Mouse (Mus musculus): ENCODE results near the gene Tgfb3. TPM values are rescaled to one million over a fixed set of nuclear protein-coding genes. Genes with fewer than 3 reads are reported as not detected.
A peak's percentile ranks its signal among the peaks of the same experiment; 100 is the strongest.

Gene Tgfb3
- polyA plus RNA-seq, 1 experiment from 2014 or later, result 5.8 TPM

- Histone ChIP-seq H3K4me1 (no peaks in the 10 kb centered on the region), H3K9ac (replicated peaks) (no peak overlapping the region), H3K4me2 (no peak overlapping the region), H3K27me3 (replicated peaks) (no peaks in the 10 kb centered on the region), H3K27ac (replicated peaks) (no peak overlapping the region), H3K36me3 (peaks cover 3% of the 10 kb centered on the region; the same call in 1 of the 2 replicates), H3K4me3 (replicated peaks) (no peak overlapping the region), H3K9me3 (replicated peaks) (no peaks in the 10 kb centered on the region)
- ATAC-seq (ENCODE audit: low FRiP score), result no peak
- WGBS, result 91% methylated on average over 5 of the region's 5 CpGs
Measured at GRCm38 (mm10) chr12:86051477-86051876, 27.4 kb downstream of the Tgfb3 start.

- no peak for ATAC-seq (ENCODE audit: low FRiP score)
- no peaks in the 10 kb centered on the region for H3K27me3 ChIP-seq (replicated peaks)
- 58% methylated on average over 6 of the region's 6 CpGs for WGBS
- H3K27ac ChIP-seq (replicated peaks), result no peak overlapping the region
- no peak overlapping the region for H3K9ac ChIP-seq (replicated peaks)
- no peaks in the 10 kb centered on the region for H3K9me3 ChIP-seq (replicated peaks)
- H3K4me2 ChIP-seq, result no peak overlapping the region
- no peak overlapping the region for H3K4me3 ChIP-seq (replicated peaks)
- H3K4me1 ChIP-seq, result no peaks in the 10 kb centered on the region
- no peaks in the 10 kb centered on the region for H3K36me3 ChIP-seq
Measured at GRCm38 (mm10) chr12:86049813-86050212, 29.0 kb downstream of the Tgfb3 start.

- H3K27ac ChIP-seq (replicated peaks), result no peak overlapping the region
- no peaks in the 10 kb centered on the region for H3K27me3 ChIP-seq (replicated peaks)
- no peaks in the 10 kb centered on the region for H3K4me1 ChIP-seq
- H3K36me3 ChIP-seq, result peaks cover 6% of the 10 kb centered on the region; the same call in 1 of the 2 replicates
- no peak for ATAC-seq (ENCODE audit: low FRiP score)
- no peak overlapping the region for H3K4me2 ChIP-seq
- 81% methylated on average over 8 of the region's 8 CpGs for WGBS
- H3K9me3 ChIP-seq (replicated peaks), result peaks cover 6% of the 10 kb centered on the region
- H3K4me3 ChIP-seq (replicated peaks), result no peak overlapping the region
- no peak overlapping the region for H3K9ac ChIP-seq (replicated peaks)
Measured at GRCm38 (mm10) chr12:86047376-86047775, 31.5 kb downstream of the Tgfb3 start.

- peaks cover 6% of the 10 kb centered on the region; the same call in 1 of the 2 replicates for H3K36me3 ChIP-seq
- no peak overlapping the region for H3K9ac ChIP-seq (replicated peaks)
- H3K9me3 ChIP-seq (replicated peaks), result peaks cover 6% of the 10 kb centered on the region
- no peaks in the 10 kb centered on the region for H3K27me3 ChIP-seq (replicated peaks)
- no peak overlapping the region for H3K4me3 ChIP-seq (replicated peaks)
- WGBS, result 98% methylated on average over 2 of the region's 2 CpGs
- no peak for ATAC-seq (ENCODE audit: low FRiP score)
- no peak overlapping the region for H3K4me2 ChIP-seq
- H3K4me1 ChIP-seq, result no peaks in the 10 kb centered on the region
- no peak overlapping the region for H3K27ac ChIP-seq (replicated peaks)
Measured at GRCm38 (mm10) chr12:86046776-86047175, 32.1 kb downstream of the Tgfb3 start.

- Histone ChIP-seq H3K4me3 (replicated peaks) (no peak overlapping the region), H3K27ac (replicated peaks) (no peak overlapping the region), H3K4me2 (no peak overlapping the region), H3K27me3 (replicated peaks) (no peaks in the 10 kb centered on the region), H3K4me1 (no peaks in the 10 kb centered on the region), H3K36me3 (peaks cover 6% of the 10 kb centered on the region; the same call in 1 of the 2 replicates), H3K9ac (replicated peaks) (no peak overlapping the region), H3K9me3 (replicated peaks) (peaks cover 6% of the 10 kb centered on the region)
- no peak for ATAC-seq (ENCODE audit: low FRiP score)
- WGBS, result 87% methylated on average over 5 of the region's 5 CpGs
Measured at GRCm38 (mm10) chr12:86046141-86046540, 32.7 kb downstream of the Tgfb3 start.

- ATAC-seq (ENCODE audit: low FRiP score), result no peak
- 91% methylated on average over 6 of the region's 6 CpGs for WGBS
Measured at GRCm38 (mm10) chr12:86039751-86040150, 39.1 kb downstream of the Tgfb3 start.

GRCm38 (mm10) chr12:86039078-86039477 lies 39.8 kb downstream of the Tgfb3 start:
- no peak overlapping the region for H3K27ac ChIP-seq (replicated peaks)
- H3K36me3 ChIP-seq, result peaks cover 6% of the 10 kb centered on the region; the same call in 1 of the 2 replicates
- 77% methylated on average over 5 of the region's 5 CpGs for WGBS
- H3K27me3 ChIP-seq (replicated peaks), result no peaks in the 10 kb centered on the region
- H3K9me3 ChIP-seq (replicated peaks), result peaks cover 6% of the 10 kb centered on the region
- no peak overlapping the region for H3K9ac ChIP-seq (replicated peaks)
- no peak overlapping the region for H3K4me2 ChIP-seq
- ATAC-seq (ENCODE audit: low FRiP score), result no peak
- peaks cover 18% of the 10 kb centered on the region for H3K4me1 ChIP-seq
- H3K4me3 ChIP-seq (replicated peaks), result no peak overlapping the region

More at GRCm38 (mm10) chr12:86039751-86040150, 39.1 kb downstream of the Tgfb3 start:
- H3K4me3 ChIP-seq (replicated peaks), result no peak overlapping the region
- H3K9me3 ChIP-seq (replicated peaks), result peaks cover 6% of the 10 kb centered on the region
- H3K4me1 ChIP-seq, result peaks cover 18% of the 10 kb centered on the region
- peaks cover 6% of the 10 kb centered on the region; the same call in 1 of the 2 replicates for H3K36me3 ChIP-seq
- no peak overlapping the region for H3K9ac ChIP-seq (replicated peaks)
- H3K27me3 ChIP-seq (replicated peaks), result no peaks in the 10 kb centered on the region
- no peak overlapping the region for H3K4me2 ChIP-seq
- no peak overlapping the region for H3K27ac ChIP-seq (replicated peaks)

DNA sequence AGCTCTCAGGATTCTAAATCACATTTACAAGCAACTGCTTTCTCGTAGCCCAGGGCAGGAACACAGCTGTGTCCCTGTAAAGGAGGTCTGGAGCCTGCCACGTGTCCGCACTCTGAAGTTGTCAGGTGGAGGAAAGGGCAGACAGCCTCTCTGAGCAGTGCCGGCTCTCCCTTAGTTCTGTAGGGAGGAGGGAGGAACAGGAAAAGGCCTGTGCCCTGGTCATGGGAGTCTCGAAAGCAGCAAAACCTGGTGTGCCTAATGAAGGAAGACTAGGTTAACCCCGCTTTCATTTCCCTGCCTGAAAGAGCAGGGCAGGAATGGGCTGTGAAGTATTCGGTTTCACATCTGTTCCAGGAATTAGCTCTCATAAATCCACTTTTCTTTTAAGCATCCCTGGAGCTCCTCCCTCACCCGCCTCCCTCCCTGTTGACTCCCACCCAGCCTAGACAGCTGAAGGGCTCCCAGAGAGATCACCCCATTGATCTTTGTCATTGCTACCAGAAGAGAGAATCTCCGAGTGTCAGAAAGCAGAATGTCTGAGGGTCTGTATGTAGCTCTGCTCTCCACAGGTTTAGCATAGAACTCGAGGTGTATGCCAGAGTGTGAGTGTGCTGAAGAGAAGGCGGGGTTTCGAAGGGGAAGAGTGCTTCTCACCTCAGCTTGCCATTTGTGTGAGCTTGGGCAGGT lies 41.5 kb downstream of the Tgfb3 start:
- Histone ChIP-seq H3K4me2 (no peak overlapping the region), H3K27me3 (replicated peaks) (no peaks in the 10 kb centered on the region), H3K4me3 (replicated peaks) (no peak overlapping the region), H3K36me3 (no peaks in the 10 kb centered on the region), H3K9ac (replicated peaks) (no peak overlapping the region), H3K27ac (replicated peaks) (peak overlapping the region; percentile 49; the same call in 1 of the 2 replicates), H3K9me3 (replicated peaks) (no peaks in the 10 kb centered on the region), H3K4me1 (peaks cover 18% of the 10 kb centered on the region)
- 19% methylated on average over 12 of the region's 12 CpGs for WGBS
- no peak; the same call in 1 of the 2 replicates for ATAC-seq (ENCODE audit: low FRiP score)

DNA sequence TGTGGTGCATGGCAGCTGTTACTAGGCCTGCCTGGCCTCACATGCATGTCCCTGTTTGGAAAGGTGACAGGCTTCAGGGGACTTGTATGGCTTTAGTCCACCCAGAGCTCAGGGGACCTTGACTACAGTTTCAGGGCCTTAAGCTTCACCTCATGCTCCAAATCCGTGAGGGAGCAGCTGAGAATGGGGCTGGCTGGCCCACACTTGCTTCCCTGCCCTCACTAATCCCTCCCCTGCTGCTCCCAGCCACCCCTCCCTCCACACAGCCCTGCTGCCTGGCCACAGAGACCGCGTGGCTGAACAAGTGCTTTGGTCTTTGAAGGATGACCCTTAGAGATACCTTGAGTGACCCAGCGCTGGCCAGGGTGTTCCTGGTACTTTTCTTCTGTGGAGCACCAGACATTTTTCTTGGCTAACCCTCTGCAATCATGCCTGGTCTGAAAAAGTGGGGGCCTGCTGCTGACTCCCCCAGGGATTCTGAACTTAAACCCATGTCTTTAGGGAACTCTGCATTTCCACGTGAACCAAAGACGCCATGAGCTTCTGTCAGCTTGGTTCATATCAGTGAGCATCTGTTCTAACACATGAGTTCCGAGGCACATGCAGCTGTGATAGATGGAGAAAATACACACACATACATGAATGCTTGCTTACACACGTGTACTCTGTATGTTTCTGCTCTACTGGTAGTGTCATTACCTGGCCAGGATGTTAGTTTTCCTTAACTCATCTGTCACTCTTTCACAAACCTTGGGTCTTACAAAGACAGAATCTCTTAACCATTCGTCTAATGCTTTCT lies 42.3 kb downstream of the Tgfb3 start:
- no peaks in the 10 kb centered on the region for H3K27me3 ChIP-seq (replicated peaks)
- no peak overlapping the region for H3K4me3 ChIP-seq (replicated peaks)
- no peaks in the 10 kb centered on the region for H3K9me3 ChIP-seq (replicated peaks)
- peaks cover 18% of the 10 kb centered on the region for H3K4me1 ChIP-seq
- ATAC-seq (ENCODE audit: low FRiP score), result no peak
- WGBS, result 26% methylated on average over 9 of the region's 9 CpGs
- H3K27ac ChIP-seq (replicated peaks), result peak overlapping the region; percentile 6
- no peaks in the 10 kb centered on the region for H3K36me3 ChIP-seq
- H3K4me2 ChIP-seq, result no peak overlapping the region
- no peak overlapping the region for H3K9ac ChIP-seq (replicated peaks)

- Histone ChIP-seq H3K4me3 (replicated peaks) (no peak overlapping the region), H3K27ac (replicated peaks) (no peak overlapping the region), H3K36me3 (no peaks in the 10 kb centered on the region), H3K4me1 (peaks cover 18% of the 10 kb centered on the region), H3K27me3 (replicated peaks) (no peaks in the 10 kb centered on the region), H3K4me2 (no peak overlapping the region), H3K9ac (replicated peaks) (no peak overlapping the region), H3K9me3 (replicated peaks) (no peaks in the 10 kb centered on the region)
- ATAC-seq (ENCODE audit: low FRiP score), result no peak
Measured at GRCm38 (mm10) chr12:86035586-86035985, 43.3 kb downstream of the Tgfb3 start.

DNA sequence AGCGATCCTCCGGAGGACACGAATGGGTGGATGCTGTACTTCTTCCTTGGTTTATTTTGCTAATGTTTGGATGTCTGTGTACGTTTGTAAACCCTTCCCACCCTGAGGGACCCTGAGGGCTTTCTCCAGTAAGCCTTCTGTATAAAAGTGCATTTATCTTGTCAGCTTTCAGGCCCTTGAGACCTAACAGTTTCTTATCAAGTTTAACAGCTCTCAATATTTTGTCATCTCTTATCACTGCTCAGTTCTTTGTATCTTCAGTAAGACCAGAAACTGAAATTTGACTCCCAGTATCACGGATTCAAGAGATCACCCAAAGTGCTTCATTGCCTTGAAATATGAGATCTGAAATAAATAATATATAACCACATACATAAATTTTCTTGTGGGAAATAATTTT lies 47.9 kb downstream of the Tgfb3 start:
- Histone ChIP-seq H3K4me3 (replicated peaks) (no peak overlapping the region), H3K27me3 (replicated peaks) (no peaks in the 10 kb centered on the region), H3K9ac (replicated peaks) (no peak overlapping the region), H3K36me3 (no peaks in the 10 kb centered on the region), H3K9me3 (replicated peaks) (no peaks in the 10 kb centered on the region), H3K27ac (replicated peaks) (no peak overlapping the region), H3K4me1 (no peaks in the 10 kb centered on the region), H3K4me2 (no peak overlapping the region)
- ATAC-seq (ENCODE audit: low FRiP score), result no peak
- WGBS, result 80% methylated on average over 5 of the region's 5 CpGs

GRCm38 (mm10) chr12:86027747-86028146 lies 51.1 kb downstream of the Tgfb3 start:
- 87% methylated on average over 1 of the region's 1 CpGs for WGBS
- no peak for ATAC-seq (ENCODE audit: low FRiP score)
- H3K9ac ChIP-seq (replicated peaks), result no peak overlapping the region
- H3K27me3 ChIP-seq (replicated peaks), result no peaks in the 10 kb centered on the region
- no peak overlapping the region for H3K27ac ChIP-seq (replicated peaks)
- no peak overlapping the region for H3K4me3 ChIP-seq (replicated peaks)
- peaks cover 6% of the 10 kb centered on the region for H3K4me1 ChIP-seq
- H3K4me2 ChIP-seq, result no peak overlapping the region
- H3K9me3 ChIP-seq (replicated peaks), result no peaks in the 10 kb centered on the region
- no peaks in the 10 kb centered on the region for H3K36me3 ChIP-seq
